19 mouse cellular contexts compared by ENCODE assay signal in the genomic region with DNA sequence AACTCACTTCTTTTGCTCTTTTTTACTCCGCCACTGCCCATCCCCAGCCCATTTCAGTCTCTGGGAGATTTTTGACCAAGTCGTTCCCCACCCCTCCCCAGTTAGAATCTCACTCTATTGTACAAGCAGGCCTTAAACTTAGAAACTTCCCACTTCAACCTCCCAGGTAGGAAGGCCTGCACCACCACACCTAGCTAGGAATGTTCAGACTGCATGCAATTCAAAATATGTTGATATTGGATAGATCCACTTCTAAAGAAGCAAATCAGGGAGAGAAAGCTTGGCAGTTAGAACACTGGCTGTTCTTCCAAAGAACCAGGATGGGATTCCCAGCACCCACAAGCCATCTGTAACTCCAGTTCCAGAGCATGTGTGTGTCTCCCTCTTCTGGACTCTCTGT.
DNase-seq lines count a peak whose midpoint lies in the region; ATAC-seq and TF ChIP-seq lines count a peak whose summit lies in the region.
"Had no signal": no experiment of that assay in that cellular context is flagged by ENCODE, and none has a peak within 500 bp of the region (broad histone marks: within the 10 kb centered on the region; RNA-seq: fewer than 3 reads in every experiment).

No protein-coding gene starts in this region.

- no peaks in the 10 kb centered on the region for H3K36me3 ChIP-seq in lung, embryonic 14.5 days (ENCODE audit: insufficient read depth)
- no peaks in the 10 kb centered on the region for H3K36me3 ChIP-seq in midbrain, postnatal 0 days (ENCODE audit: insufficient read depth, low read length)
- H3K36me3 ChIP-seq in midbrain, embryonic 13.5 days: no peaks in the 10 kb centered on the region
- no peaks in the 10 kb centered on the region for H3K36me3 ChIP-seq in stomach, postnatal 0 days (ENCODE audit: control insufficient read depth, insufficient read depth, low read length)
- H3K36me3 ChIP-seq: forebrain, embryonic 10.5 days; hindbrain, embryonic 12.5 days; hindbrain, embryonic 15.5 days had no signal

- ATAC-seq in lung, embryonic 14.5 days (ENCODE audit: insufficient read depth): no peak
- no peak for ATAC-seq in midbrain, postnatal 0 days (ENCODE audit: low FRiP score)
- no peak for ATAC-seq in midbrain, embryonic 13.5 days
- no peak for ATAC-seq in stomach, postnatal 0 days (ENCODE audit: low FRiP score, low TSS enrichment)
- ATAC-seq: activated CD4-positive, CD25-positive, alpha-beta regulatory T cell, adult 4 months; CD4-positive, CD25-positive, alpha-beta regulatory T cell, adult 4 months; forebrain, embryonic 14.5 days had no signal

- H3K4me2 ChIP-seq in lung, embryonic 14.5 days: no peak overlapping the region
- no peak overlapping the region for H3K4me2 ChIP-seq in midbrain, postnatal 0 days (ENCODE audit: low read depth, low read length, poor library complexity, severe bottlenecking)
- no peak overlapping the region for H3K4me2 ChIP-seq in midbrain, embryonic 13.5 days (replicated peaks)
- no peak overlapping the region for H3K4me2 ChIP-seq in stomach, postnatal 0 days (replicated peaks; ENCODE audit: low read depth)
- H3K4me2 ChIP-seq: heart, embryonic 11.5 days; hindbrain, embryonic 12.5 days; hindbrain, embryonic 15.5 days had no signal

- no peak overlapping the region for H3K9ac ChIP-seq in lung, embryonic 14.5 days
- H3K9ac ChIP-seq in midbrain, postnatal 0 days (replicated peaks; ENCODE audit: low read length, poor library complexity, severe bottlenecking): no peak overlapping the region
- no peak overlapping the region for H3K9ac ChIP-seq in midbrain, embryonic 13.5 days (replicated peaks)
- no peak overlapping the region for H3K9ac ChIP-seq in stomach, postnatal 0 days (ENCODE audit: low read length)
- H3K9ac ChIP-seq: hindbrain, embryonic 12.5 days; hindbrain, embryonic 15.5 days had no signal

- no peak for TF ChIP-seq EP300 in stomach, postnatal 0 days (optimal IDR thresholded peaks at IDR 0.05)

- no peaks in the 10 kb centered on the region for H3K9me3 ChIP-seq in lung, embryonic 14.5 days (ENCODE audit: low read depth, low read length)
- H3K9me3 ChIP-seq in midbrain, postnatal 0 days (ENCODE audit: low read length): no peaks in the 10 kb centered on the region
- H3K9me3 ChIP-seq in midbrain, embryonic 13.5 days: no peaks in the 10 kb centered on the region
- no peaks in the 10 kb centered on the region for H3K9me3 ChIP-seq in stomach, postnatal 0 days (ENCODE audit: control insufficient read depth, low read length)
- H3K9me3 ChIP-seq: forebrain, embryonic 10.5 days; hindbrain, embryonic 12.5 days; hindbrain, embryonic 15.5 days had no signal

- DNase-seq in lung, embryonic 14.5 days: no peak
- no peak for DNase-seq in lung, postnatal 36 days
- DNase-seq in midbrain, postnatal 0 days (ENCODE audit: low spot score): no peak
- no peak for DNase-seq in stomach, postnatal 0 days (ENCODE audit: low spot score)
- no peak for DNase-seq in gastrocnemius, adult 8-10 months (ENCODE audit: low spot score in 2 of 2)
- DNase-seq: adrenal gland, postnatal 10 days; adrenal gland, postnatal 36 days; cerebellum, adult 18-20 months; cerebellum, adult 9-10 months; cerebellum, postnatal 14 days; gastrocnemius, postnatal 14 days had no signal

- WGBS in lung, embryonic 14.5 days: 95% methylated on average over 2 of the region's 2 CpGs
- WGBS in midbrain, postnatal 0 days: 98% methylated on average over 2 of the region's 2 CpGs
- WGBS in midbrain, embryonic 13.5 days: 98% methylated on average over 2 of the region's 2 CpGs
- WGBS in stomach, postnatal 0 days: 97% methylated on average over 2 of the region's 2 CpGs

- no peak for TF ChIP-seq CTCF in lung, embryonic 14.5 days (IDR thresholded peaks at IDR 0.05; ENCODE audit: low read depth)
- TF ChIP-seq CTCF in midbrain, postnatal 0 days (IDR thresholded peaks at IDR 0.05): peak; percentile 10; the same call in 1 of the 2 replicates
- peak; percentile 31 for TF ChIP-seq CTCF in stomach, postnatal 0 days (IDR thresholded peaks at IDR 0.05; ENCODE audit: low read depth)

- H3K27ac ChIP-seq in lung, embryonic 14.5 days (ENCODE audit: low read depth): peak overlapping the region; percentile 84; the same call in 1 of the 2 replicates
- H3K27ac ChIP-seq in midbrain, postnatal 0 days (ENCODE audit: low read depth, low read length): no peak overlapping the region
- H3K27ac ChIP-seq in midbrain, embryonic 13.5 days: no peak overlapping the region
- H3K27ac ChIP-seq in stomach, postnatal 0 days (replicated peaks): no peak overlapping the region
- H3K27ac ChIP-seq: hindbrain, embryonic 12.5 days; hindbrain, embryonic 15.5 days had no signal

- peaks cover 12% of the 10 kb centered on the region for H3K4me1 ChIP-seq in lung, embryonic 14.5 days (ENCODE audit: insufficient read depth)
- H3K4me1 ChIP-seq in midbrain, postnatal 0 days (ENCODE audit: insufficient read depth, low read length): no peaks in the 10 kb centered on the region
- peaks cover 10% of the 10 kb centered on the region for H3K4me1 ChIP-seq in midbrain, embryonic 13.5 days (replicated peaks)
- no peaks in the 10 kb centered on the region for H3K4me1 ChIP-seq in stomach, postnatal 0 days (replicated peaks; ENCODE audit: control insufficient read depth, insufficient read depth)

- no peak overlapping the region for H3K4me3 ChIP-seq in lung, embryonic 14.5 days (ENCODE audit: low read depth, low read length)
- H3K4me3 ChIP-seq in midbrain, postnatal 0 days (ENCODE audit: low read depth, low read length): no peak overlapping the region
- H3K4me3 ChIP-seq in midbrain, embryonic 13.5 days (replicated peaks): no peak overlapping the region
- H3K4me3 ChIP-seq in stomach, postnatal 0 days (ENCODE audit: low read depth, low read length): no peak overlapping the region
- H3K4me3 ChIP-seq: forebrain, embryonic 10.5 days; hindbrain, embryonic 12.5 days; hindbrain, embryonic 15.5 days had no signal

- H3K27me3 ChIP-seq in lung, embryonic 14.5 days (ENCODE audit: insufficient read depth, low read length): no peaks in the 10 kb centered on the region
- no peaks in the 10 kb centered on the region for H3K27me3 ChIP-seq in midbrain, postnatal 0 days (ENCODE audit: insufficient read depth, low read length)
- H3K27me3 ChIP-seq in midbrain, embryonic 13.5 days: no peaks in the 10 kb centered on the region
- no peaks in the 10 kb centered on the region for H3K27me3 ChIP-seq in stomach, postnatal 0 days (ENCODE audit: control insufficient read depth, insufficient read depth, low read length)
- H3K27me3 ChIP-seq: hindbrain, embryonic 12.5 days; hindbrain, embryonic 15.5 days had no signal
